Mouse (Mus musculus) bone marrow macrophage, adult 2 months (primary cell): Measurements from ENCODE around the gene Gm28051. TPM values are rescaled to one million over a fixed set of nuclear protein-coding genes. Genes with fewer than 3 reads are reported as not detected.

Experiments
- H3K27ac ChIP-seq: 2 replicates; pipeline ENCODE4 v1.5.1; 2012; ENCODE audit warnings: low read depth, low read length; ENCODE audit not compliant: insufficient read depth
- H3K4me1 ChIP-seq: 2 replicates; pipeline ENCODE4 v1.6.1; 2012; ENCODE audit warnings: low read length; ENCODE audit not compliant: control insufficient read depth, insufficient read depth
- H3K4me3 ChIP-seq: 2 replicates; pipeline ENCODE4 v1.5.1; 2012; ENCODE audit warnings: mild to moderate bottlenecking, low read length, moderate library complexity; ENCODE audit not compliant: insufficient read depth
- CTCF ChIP-seq: IDR thresholded peaks from 2 replicates; pipeline ENCODE4 v1.5.1; 2012; ENCODE audit warnings: low read depth, mild to moderate bottlenecking, low read length, moderate library complexity
- POLR2A ChIP-seq: IDR thresholded peaks from 2 replicates; pipeline ENCODE4 v1.6.1; 2012; ENCODE audit warnings: mild to moderate bottlenecking, low read depth, low read length, borderline replicate concordance
- polyA plus RNA-seq: library from polyadenylated mRNA; stranded (reverse); fragments of >200 nt; gene quantifications from 2 replicates; pipeline ENCODE4 v1.2.4, GENCODE M21; 2012; ENCODE audit not compliant: missing spikeins, insufficient read depth, insufficient read length

Gene Gm28051
- polyA plus RNA-seq, 1 experiment = not detected

GRCm38 (mm10) chr12:102709896-102710295, 47.7 kb downstream of the Gm28051 start:
- H3K4me3 ChIP-seq = no peak overlapping the region
- TF ChIP-seq POLR2A (no peak), CTCF (no peak)
- no peak overlapping the region for H3K27ac ChIP-seq
- peaks cover 2% of the 10 kb centered on the region; the same call in 1 of the 2 replicates for H3K4me1 ChIP-seq

GRCm38 (mm10) chr12:102708220-102708619, 49.3 kb downstream of the Gm28051 start:
- H3K4me3 ChIP-seq = no peak overlapping the region
- H3K27ac ChIP-seq = no peak overlapping the region
- peaks cover 6% of the 10 kb centered on the region for H3K4me1 ChIP-seq
- no peak for TF ChIP-seq POLR2A
- TF ChIP-seq CTCF = no peak

- no peak overlapping the region for H3K4me3 ChIP-seq
- peaks cover 15% of the 10 kb centered on the region for H3K4me1 ChIP-seq
- TF ChIP-seq CTCF = no peak
- no peak for TF ChIP-seq POLR2A
- no peak overlapping the region for H3K27ac ChIP-seq
Measured at GRCm38 (mm10) chr12:102706833-102707463, 50.6 kb downstream of the Gm28051 start.

- Histone ChIP-seq H3K4me3 (peak overlapping the region; percentile 72), H3K27ac (no peak overlapping the region), H3K4me1 (peaks cover 22% of the 10 kb centered on the region)
- no peak for TF ChIP-seq POLR2A
- TF ChIP-seq CTCF = no peak
Measured at GRCm38 (mm10) chr12:102705906-102706640, 51.5 kb downstream of the Gm28051 start.

GRCm38 (mm10) chr12:102705216-102705871, 52.2 kb downstream of the Gm28051 start:
- H3K27ac ChIP-seq = peak overlapping the region; percentile 61
- peak overlapping the region; percentile 72 for H3K4me3 ChIP-seq
- H3K4me1 ChIP-seq = peaks cover 22% of the 10 kb centered on the region
- TF ChIP-seq POLR2A = no peak
- peak; percentile 87 for TF ChIP-seq CTCF

- no peak for TF ChIP-seq POLR2A
- no peak for TF ChIP-seq CTCF
- Histone ChIP-seq H3K27ac (peak within 1 kb of the TSS; percentile 61), H3K4me3 (peak within 1 kb of the TSS; percentile 96), H3K4me1 (peaks cover 22% of the 10 kb centered on the region)
Measured at GRCm38 (mm10) chr12:102704457-102705198, 52.9 kb downstream of the Gm28051 start, which contains the start of gene Itpk1. Gene Itpk1, minus strand, starts transcription at chr12:102704930.

- Histone ChIP-seq H3K4me3 (peak overlapping the region; percentile 96), H3K4me1 (peaks cover 25% of the 10 kb centered on the region), H3K27ac (no peak overlapping the region)
- no peak for TF ChIP-seq POLR2A
- TF ChIP-seq CTCF = no peak
Measured at GRCm38 (mm10) chr12:102703921-102704408, 53.6 kb downstream of the Gm28051 start.

- TF ChIP-seq POLR2A (0 out of 2 replicates have a peak, but pooled peaks have one; percentile 34), CTCF (no peak)
- H3K27ac ChIP-seq = no peak overlapping the region
Measured at GRCm38 (mm10) chr12:102703441-102703840, 54.1 kb downstream of the Gm28051 start.

GRCm38 (mm10) chr12:102703111-102703412, 54.5 kb downstream of the Gm28051 start:
- peaks cover 31% of the 10 kb centered on the region for H3K4me1 ChIP-seq
- H3K27ac ChIP-seq = no peak overlapping the region
- H3K4me3 ChIP-seq = peak overlapping the region; percentile 29; the same call in 1 of the 2 replicates
- TF ChIP-seq CTCF (no peak), POLR2A (no peak)

More at GRCm38 (mm10) chr12:102703441-102703840, 54.1 kb downstream of the Gm28051 start:
- Histone ChIP-seq H3K4me3 (peak overlapping the region; percentile 96), H3K4me1 (peaks cover 28% of the 10 kb centered on the region)
